Mouse (Mus musculus): Measurements from ENCODE around the gene Gm13057. TPM values are rescaled to one million over a fixed set of nuclear protein-coding genes. Genes with fewer than 3 reads are reported as not detected.
"Not testable (repeated sequence)": the region's sequence is repeated elsewhere in the genome, so short reads cannot be mapped to it uniquely, and the experiment has no call there.

Gene Gm13057
- polyA plus RNA-seq (2016; fragmentation: Nextera tagmentation; extraction: Ambion mirVana): not detected in 2 replicates

- H3K27ac ChIP-seq; H3K27me3 ChIP-seq; H3K4me1 ChIP-seq; H3K9me3 ChIP-seq; H3K4me3 ChIP-seq (replicated peaks); H3K4me2 ChIP-seq; H3K9ac ChIP-seq; H3K36me3 ChIP-seq (replicated peaks); ATAC-seq (ENCODE audit: low FRiP score): not testable (repeated sequence)
- WGBS: no CpG with 5 or more reads among the region's 3 CpGs
These were observed at the start of gene Gm13057, which contains the start of gene BC080695 for GRCm38 (mm10) chr4:143551400-143551799. TSS of gene Gm13057 (plus strand) at chr4:143551709. TSS of gene BC080695 (plus strand) at chr4:143551700.

GRCm38 (mm10) chr4:143511043-143511442, 40.5 kb upstream of the Gm13057 start, which contains the start of gene Gm13043:
TSS of gene Gm13043 (plus strand) at chr4:143511343.
- no peaks in the 10 kb centered on the region for H3K4me1 ChIP-seq
- no peak within 1 kb of the TSS for H3K4me2 ChIP-seq
- no peak for ATAC-seq (ENCODE audit: low FRiP score)
- H3K9me3 ChIP-seq: 0 out of 2 replicates have a peak, but pooled peaks cover 3% of the 10 kb centered on the region
- no peaks in the 10 kb centered on the region for H3K27me3 ChIP-seq
- WGBS: 81% methylated on average over 3 of the region's 3 CpGs
- no peak within 1 kb of the TSS for H3K4me3 ChIP-seq (replicated peaks)
- no peak within 1 kb of the TSS for H3K27ac ChIP-seq
- H3K9ac ChIP-seq: no peak within 1 kb of the TSS
- H3K36me3 ChIP-seq (replicated peaks): no peaks in the 10 kb centered on the region

GRCm38 (mm10) chr4:143535654-143536053, 15.9 kb upstream of the Gm13057 start, which contains the start of gene Gm13040:
TSS of gene Gm13040 (plus strand) at chr4:143535954.
- H3K4me1 ChIP-seq; H3K27me3 ChIP-seq; ATAC-seq (ENCODE audit: low FRiP score); H3K36me3 ChIP-seq (replicated peaks); H3K9me3 ChIP-seq; H3K27ac ChIP-seq; H3K4me2 ChIP-seq; H3K9ac ChIP-seq; H3K4me3 ChIP-seq (replicated peaks): not testable (repeated sequence)
- WGBS: no CpG with 5 or more reads among the region's 3 CpGs

Other genes with a start within 250 kb of the Gm13057 start
- not detected in 2 replicates for gene Lrrc38, start 202.0 kb upstream of the Gm13057 start, polyA plus RNA-seq (2016; fragmentation: Nextera tagmentation; extraction: Ambion mirVana)
- gene Pramel1, start 157.3 kb upstream of the Gm13057 start, polyA plus RNA-seq (2016; fragmentation: Nextera tagmentation; extraction: Ambion mirVana): not detected in 2 replicates
- 18.7 and 23.4 TPM in 2 replicates for gene Pramef8, start 139.3 kb upstream of the Gm13057 start, polyA plus RNA-seq (2016; fragmentation: Nextera tagmentation; extraction: Ambion mirVana)
- gene Oog4, start 101.4 kb upstream of the Gm13057 start, polyA plus RNA-seq (2016; fragmentation: Nextera tagmentation; extraction: Ambion mirVana): not detected in 2 replicates
- gene Gm13043, start 40.4 kb upstream of the Gm13057 start, polyA plus RNA-seq (2016; fragmentation: Nextera tagmentation; extraction: Ambion mirVana): not detected in 2 replicates
- not detected in 2 replicates for gene Gm13040, start 15.8 kb upstream of the Gm13057 start, polyA plus RNA-seq (2016; fragmentation: Nextera tagmentation; extraction: Ambion mirVana)
- not detected in 2 replicates for gene BC080695, start within 50 bp of the Gm13057 start, polyA plus RNA-seq (2016; fragmentation: Nextera tagmentation; extraction: Ambion mirVana)
- not detected in 2 replicates for gene Gm13083, start 63.3 kb downstream of the Gm13057 start, polyA plus RNA-seq (2016; fragmentation: Nextera tagmentation; extraction: Ambion mirVana)
- not detected in 2 replicates for gene Gm13088, start 105.5 kb downstream of the Gm13057 start, polyA plus RNA-seq (2016; fragmentation: Nextera tagmentation; extraction: Ambion mirVana)
- gene Gm13089, start 151.0 kb downstream of the Gm13057 start, polyA plus RNA-seq (2016; fragmentation: Nextera tagmentation; extraction: Ambion mirVana): not detected in 2 replicates
- gene Gm13078, start 167.7 kb downstream of the Gm13057 start, polyA plus RNA-seq (2016; fragmentation: Nextera tagmentation; extraction: Ambion mirVana): not detected in 2 replicates
- not detected in 2 replicates for gene Gm13023, start 237.6 kb downstream of the Gm13057 start, polyA plus RNA-seq (2016; fragmentation: Nextera tagmentation; extraction: Ambion mirVana)